Mouse (Mus musculus) pancreas, adult 10 weeks (tissue): Measurements from ENCODE around the gene Sowahd. TPM values are rescaled to one million over a fixed set of nuclear protein-coding genes. Genes with fewer than 3 reads are reported as not detected.

ENCODE experiments used
- polyA plus RNA-seq: library from polyadenylated mRNA; stranded (reverse); fragments of 350-450 nt; fragmentation: Illumina TruSeq; extraction: RNeasy Lipid Tissue Mini Kit (QIAGEN cat#74804); gene quantifications from one replicate; pipeline ENCODE4 v1.2.3, GENCODE M21; 2015; ENCODE audit warnings: low read depth, low replicate concordance; ENCODE audit not compliant: insufficient read depth

Sowahd gene
- not detected for polyA plus RNA-seq

DNA sequence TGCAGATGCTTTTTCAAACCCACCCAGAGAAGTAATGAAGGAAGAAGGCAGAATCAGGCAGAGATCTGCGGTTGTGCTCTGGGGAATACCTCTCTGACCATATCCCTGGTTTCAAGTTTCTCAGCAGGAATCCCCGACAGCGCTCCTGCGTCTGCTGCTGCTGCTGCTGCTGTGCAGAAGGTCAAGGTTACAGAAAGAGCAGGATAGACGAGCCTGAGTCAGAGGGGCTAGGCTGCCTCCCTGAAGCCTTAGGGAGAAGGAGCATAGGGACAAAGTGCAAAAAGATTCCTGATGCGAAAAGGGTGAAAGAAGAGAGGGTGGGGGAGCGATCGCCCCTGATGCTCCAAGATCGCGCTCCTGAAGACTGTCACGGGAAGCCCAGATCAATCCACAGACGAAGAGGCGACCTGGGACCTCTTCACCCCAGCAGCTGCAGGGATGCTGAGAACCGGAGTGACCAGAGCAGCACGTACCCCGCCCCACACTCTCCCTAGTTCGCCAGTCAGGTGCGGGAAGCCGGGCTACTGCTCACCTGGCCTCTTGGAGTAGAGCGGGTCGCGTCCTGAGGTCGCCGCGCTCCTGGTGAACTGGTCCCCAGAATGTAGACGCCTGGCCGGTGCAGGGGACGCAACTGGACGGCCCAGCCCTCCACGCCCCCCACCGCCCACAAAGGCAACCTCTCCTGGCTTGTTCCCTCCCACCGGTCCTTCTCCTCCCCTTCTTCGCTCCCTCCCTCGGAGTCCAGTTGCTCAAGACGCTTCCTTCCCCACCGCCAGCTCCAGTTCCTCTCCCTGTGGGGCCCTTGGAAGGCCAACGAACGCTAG, at the start of gene Sowahd:
Gene Sowahd, plus strand, starts transcription at position 780 of the 824 bp plus-strand sequence.

GRCm38 (mm10) chrX:37084927-37085660, 36.4 kb downstream of the Sowahd start, which contains the start of gene Rpl39:
Rpl39 (minus strand) TSS chrX:37085402.

Other genes with a start within 250 kb of the Sowahd start
- gene Ube2a, start 174.9 kb upstream of the Sowahd start, polyA plus RNA-seq, result 14.7 TPM
- 6.5 TPM for gene C330007P06Rik, start 174.7 kb upstream of the Sowahd start, polyA plus RNA-seq
- gene Nkrf, start 145.9 kb upstream of the Sowahd start, polyA plus RNA-seq, result 1.1 TPM
- 2.0 TPM for gene Sept6, start 57.1 kb upstream of the Sowahd start, polyA plus RNA-seq
- 264 TPM for gene Rpl39, start 36.6 kb downstream of the Sowahd start, polyA plus RNA-seq
- 10.2 TPM for gene Upf3b, start 61.5 kb downstream of the Sowahd start, polyA plus RNA-seq
- 2.3 TPM for gene Nkap, start 78.0 kb downstream of the Sowahd start, polyA plus RNA-seq
- gene Akap14, start 120.0 kb downstream of the Sowahd start, polyA plus RNA-seq, result not detected
- gene Ndufa1, start 142.3 kb downstream of the Sowahd start, polyA plus RNA-seq, result 85.0 TPM
- 1.2 TPM for gene Rnf113a1, start 142.4 kb downstream of the Sowahd start, polyA plus RNA-seq
- gene Gm9, start 162.2 kb downstream of the Sowahd start, polyA plus RNA-seq, result not detected
- not detected for gene Rhox1, start 173.4 kb downstream of the Sowahd start, polyA plus RNA-seq
- not detected for gene Rhox2a, start 196.1 kb downstream of the Sowahd start, polyA plus RNA-seq
- gene Rhox3a, start 201.1 kb downstream of the Sowahd start, polyA plus RNA-seq, result not detected
- gene Rhox4a, start 216.5 kb downstream of the Sowahd start, polyA plus RNA-seq, result not detected